Mouse (Mus musculus) liver, adult (tissue): ENCODE data around the gene Hoxc11.

ENCODE experiments used
- GATA4 ChIP-seq: IDR thresholded peaks from 2 replicates; pipeline ENCODE4 v1.6.1; 2014; ENCODE audit warnings: mild to moderate bottlenecking, low read length; ENCODE audit not compliant: insufficient replicate concordance

Hoxc11 gene

GRCm38 (mm10) chr15:102980912-102981311, 26.7 kb downstream of the Hoxc11 start:
- no peak for TF ChIP-seq GATA4

- no peak for TF ChIP-seq GATA4
Measured at GRCm38 (mm10) chr15:102981379-102982288, 27.4 kb downstream of the Hoxc11 start.

- TF ChIP-seq GATA4, result no peak
Measured at GRCm38 (mm10) chr15:102983716-102984115, 29.5 kb downstream of the Hoxc11 start.

GRCm38 (mm10) chr15:102984521-102984920, 30.3 kb downstream of the Hoxc11 start:
- no peak for TF ChIP-seq GATA4

- TF ChIP-seq GATA4, result no peak
Measured at GRCm38 (mm10) chr15:102984925-102985324, 30.7 kb downstream of the Hoxc11 start.

GRCm38 (mm10) chr15:102987124-102987833, 33.1 kb downstream of the Hoxc11 start:
- TF ChIP-seq GATA4, result no peak

- TF ChIP-seq GATA4, result no peak
Measured at GRCm38 (mm10) chr15:102988078-102988477, 33.9 kb downstream of the Hoxc11 start.

GRCm38 (mm10) chr15:102990461-102991397, 36.5 kb downstream of the Hoxc11 start, which contains the start of gene Hoxc8:
TSS of gene Hoxc8 (plus strand) at chr15:102990607.
- TF ChIP-seq GATA4, result no peak

- TF ChIP-seq GATA4, result no peak
Measured at GRCm38 (mm10) chr15:102991782-102992181, 37.6 kb downstream of the Hoxc11 start.

GRCm38 (mm10) chr15:102992206-102992605, 38.0 kb downstream of the Hoxc11 start:
- no peak for TF ChIP-seq GATA4

- no peak for TF ChIP-seq GATA4
Measured at GRCm38 (mm10) chr15:102992863-102993262, 38.6 kb downstream of the Hoxc11 start.

- TF ChIP-seq GATA4, result no peak
Measured at GRCm38 (mm10) chr15:102996548-102996947, 42.3 kb downstream of the Hoxc11 start.

GRCm38 (mm10) chr15:102997431-102997830, 43.2 kb downstream of the Hoxc11 start:
- no peak for TF ChIP-seq GATA4

GRCm38 (mm10) chr15:102997939-102998355, 43.7 kb downstream of the Hoxc11 start, which contains the start of gene Hoxc6:
TSS of gene Hoxc6 (plus strand) at chr15:102998257.
- TF ChIP-seq GATA4, result no peak

GRCm38 (mm10) chr15:102998608-102999182, 44.5 kb downstream of the Hoxc11 start:
- TF ChIP-seq GATA4, result no peak
